Mouse (Mus musculus): Measurements from ENCODE around the gene Meltf.

DNA sequence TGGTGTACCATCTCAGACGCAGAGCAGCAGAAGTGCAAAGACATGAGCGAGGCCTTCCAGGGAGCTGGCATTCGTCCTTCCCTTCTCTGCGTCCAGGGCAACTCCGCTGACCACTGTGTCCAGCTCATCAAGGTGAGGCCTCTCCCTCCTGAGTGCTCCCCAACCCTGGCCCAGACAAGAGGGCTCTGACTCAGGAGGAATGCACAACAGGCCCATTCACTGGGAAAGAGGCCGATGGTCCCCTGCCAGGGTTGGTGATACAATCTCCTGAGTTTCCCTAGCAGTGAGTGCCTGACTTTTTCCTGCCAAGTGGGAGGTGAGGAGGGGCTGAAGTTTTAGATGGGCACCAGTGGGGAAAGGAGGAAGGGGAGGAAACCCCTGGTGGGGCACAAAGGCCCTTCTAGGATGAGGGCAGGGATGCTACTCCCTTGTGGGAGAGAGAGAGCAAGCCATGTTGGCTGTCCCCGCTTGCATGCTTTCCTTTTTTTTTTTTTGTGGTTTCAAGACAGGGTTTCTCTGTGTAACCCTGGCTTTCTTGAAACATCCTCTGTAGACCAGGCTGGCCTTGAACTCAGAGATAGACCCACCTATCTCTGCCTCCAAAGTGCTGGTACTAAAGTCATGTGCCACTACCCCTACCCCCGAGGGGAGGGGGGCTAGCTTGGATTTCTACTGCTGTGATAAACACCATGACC lies 1.7 kb downstream of the Meltf start:
- TF ChIP-seq CTCF (IDR thresholded peaks at IDR 0.05; ENCODE audit: extremely low read depth, insufficient read depth, low read length), result no peak
- no peak for TF ChIP-seq POLR2A (IDR thresholded peaks at IDR 0.05; ENCODE audit: extremely low read depth, insufficient read depth, low read length)

Data from cortical plate, adult 2 months (tissue).